Mouse (Mus musculus) cerebellum, adult 2 months (tissue): ENCODE measurements at regions not wholly inside any gene's neighbourhood (a gene's known extent, or its start where the extent isn't known, plus 50 kb on each side); places are given as distances from the start of the nearest gene placed in this dataset.

Experiments used
- CTCF ChIP-seq: fragments of 200-500 bp; IDR thresholded peaks from 2 replicates; pipeline ENCODE4 v1.5.1; 2011; ENCODE audit warnings: low read depth, mild to moderate bottlenecking, control low read depth, low read length, moderate library complexity, borderline replicate concordance; ENCODE audit not compliant: insufficient read depth
- POLR2A ChIP-seq: fragments of 200-500 bp; IDR thresholded peaks from 2 replicates; pipeline ENCODE4 v1.6.1; 2011; ENCODE audit warnings: low read length, control low read depth, borderline replicate concordance; ENCODE audit not compliant: insufficient read depth

- no peak for TF ChIP-seq POLR2A
- no peak for TF ChIP-seq CTCF
Observed at GRCm38 (mm10) chr3:119939091-119939490, 154.8 kb upstream of the Ptbp2 start.
